ENCODE assay signal across 1 mouse cellular context in the genomic region with DNA sequence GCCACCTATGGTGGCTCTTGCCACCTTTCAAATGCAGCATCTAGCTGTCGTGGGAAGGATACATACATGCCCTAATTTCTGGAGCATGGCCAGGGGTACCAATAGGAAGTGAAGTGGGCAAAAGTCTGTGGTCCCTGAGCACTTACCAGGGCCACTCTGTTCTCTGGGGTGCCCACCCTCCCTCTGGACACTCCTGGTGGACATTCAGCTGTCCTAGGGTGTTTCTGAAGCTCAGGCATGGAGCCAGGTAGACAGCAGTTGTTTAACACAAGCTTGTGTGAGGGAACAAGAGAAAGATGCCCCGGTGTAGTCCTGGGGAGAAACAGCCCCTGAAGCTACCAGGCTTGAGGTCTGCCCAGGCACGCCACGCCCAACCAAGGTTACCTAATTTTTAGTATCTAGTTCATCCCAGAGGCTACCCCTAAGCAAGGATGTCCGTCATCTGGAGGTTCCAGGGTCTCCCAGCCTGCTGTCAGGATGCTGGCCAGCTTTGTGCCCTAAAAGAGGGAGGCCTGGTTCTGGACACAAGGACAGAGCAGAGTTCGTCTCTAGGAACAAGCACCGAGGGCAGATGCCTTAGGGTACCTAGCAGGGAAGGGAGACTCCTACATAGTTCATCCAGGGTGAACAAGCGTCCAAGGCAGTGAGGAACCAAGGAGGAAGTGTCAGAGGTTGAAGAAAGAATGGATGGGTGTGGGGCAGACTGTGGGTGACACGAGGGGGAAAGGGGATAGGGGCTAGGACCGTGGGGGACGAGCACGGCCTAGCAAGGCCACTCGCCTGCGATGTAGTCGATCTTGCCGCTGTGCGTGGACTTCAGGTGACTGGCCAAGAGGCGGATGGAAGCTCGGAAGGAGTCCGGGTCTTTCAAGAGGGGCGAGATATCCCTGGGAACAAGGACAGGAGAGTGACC.
TF ChIP-seq lines count a peak whose summit lies in the region.

No protein-coding gene starts in this region.

TF ChIP-seq in CH12.LX, 34 proteins besides CTCF, POLR2A, EP300 and RAD21:
- no peak for TF ChIP-seq KAT2A (IDR thresholded peaks at IDR 0.05; ENCODE audit: insufficient replicate concordance, low read length)
- TF ChIP-seq SMC3 (IDR thresholded peaks at IDR 0.05; ENCODE audit: low read depth, low read length) = no peak
- TF ChIP-seq SIN3A (IDR thresholded peaks at IDR 0.05; ENCODE audit: low read length) = peak; percentile 21
- no peak for TF ChIP-seq NRF1 (IDR thresholded peaks at IDR 0.05; ENCODE audit: low read depth, low read length)
